Mouse (Mus musculus) G1E (cell line): ENCODE measurements around the gene Socs5. TPM values are rescaled to one million over a fixed set of nuclear protein-coding genes. Genes with fewer than 3 reads are reported as not detected.
"Not testable (repeated sequence)": the region's sequence is repeated elsewhere in the genome, so short reads cannot be mapped to it uniquely, and the experiment has no call there.

Source experiments
- ATAC-seq: 2 replicates; pipeline ENCODE4 v1.8.0; 2016; ENCODE audit warnings: mild to moderate bottlenecking; ENCODE audit not compliant: insufficient number of reproducible peaks, poor library complexity, low FRiP score, severe bottlenecking; ENCODE audit errors: extremely low read depth
- DNase-seq: peaks from one replicate; pipeline ENCODE4 v3.0.0; 2012; ENCODE audit warnings: low spot score
- H3K27me3 ChIP-seq: 2 replicates; pipeline ENCODE4 v1.6.1; 2012; ENCODE audit warnings: mild to moderate bottlenecking, low read length, inconsistent platforms; ENCODE audit not compliant: insufficient read depth
- H3K36me3 ChIP-seq: replicated peaks from 2 replicates; pipeline ENCODE3; 2012; ENCODE audit warnings: mild to moderate bottlenecking, inconsistent platforms
- H3K4me1 ChIP-seq: 2 replicates; pipeline ENCODE4 v1.6.1; 2012; ENCODE audit warnings: low read depth, low read length, inconsistent platforms, mixed read lengths; ENCODE audit not compliant: insufficient read depth
- H3K4me3 ChIP-seq: 2 replicates; pipeline ENCODE4 v1.5.1; 2012; ENCODE audit warnings: low read depth, mild to moderate bottlenecking, inconsistent platforms, low read length, moderate library complexity, mixed read lengths
- H3K9me3 ChIP-seq: replicated peaks from 2 replicates; pipeline ENCODE4 v1.6.1; 2012; ENCODE audit warnings: inconsistent platforms
- CTCF ChIP-seq: IDR thresholded peaks from 2 replicates; pipeline ENCODE4 v1.5.1; 2012; ENCODE audit warnings: low read depth, low read length, inconsistent platforms, mixed read lengths
- GATA1 ChIP-seq: IDR thresholded peaks from 2 replicates; pipeline ENCODE4 v1.6.1; 2012; ENCODE audit warnings: borderline replicate concordance, low read length, inconsistent platforms, mixed read lengths
- GATA2 ChIP-seq: IDR thresholded peaks from 2 replicates; pipeline ENCODE4 v1.6.1; 2012; ENCODE audit warnings: low read depth, low read length, inconsistent platforms, borderline replicate concordance
- POLR2AphosphoS5 ChIP-seq: IDR thresholded peaks from 2 replicates; pipeline ENCODE4 v1.6.1; 2012; ENCODE audit warnings: low read depth, low read length, inconsistent platforms; ENCODE audit not compliant: insufficient replicate concordance
- TAL1 ChIP-seq: conservative IDR thresholded peaks from 2 replicates; pipeline ENCODE4 v1.6.1; 2012; ENCODE audit warnings: low read depth, low read length, inconsistent platforms, mixed read lengths
- polyA plus RNA-seq: library from polyadenylated mRNA; stranded (reverse); fragments of >175 nt; gene quantifications from 2 replicates; pipeline ENCODE4 v1.2.3, GENCODE M21; 2012
- total RNA-seq, 2 experiments: library from RNA; stranded (forward) in 1 of 2; stranded (reverse) in 1 of 2; fragments of 200-1000 nt in 1 of 2; fragments of >200 nt in 1 of 2; fragmentation: Nextera tagmentation in 1 of 2; gene quantifications; 2 replicates each; pipeline ENCODE4 v1.2.3; 2014 to 2017

The Socs5 gene
- total and polyA plus RNA-seq, 3 experiments: 7.9 to 13.7 (median 11.1) TPM

DNA sequence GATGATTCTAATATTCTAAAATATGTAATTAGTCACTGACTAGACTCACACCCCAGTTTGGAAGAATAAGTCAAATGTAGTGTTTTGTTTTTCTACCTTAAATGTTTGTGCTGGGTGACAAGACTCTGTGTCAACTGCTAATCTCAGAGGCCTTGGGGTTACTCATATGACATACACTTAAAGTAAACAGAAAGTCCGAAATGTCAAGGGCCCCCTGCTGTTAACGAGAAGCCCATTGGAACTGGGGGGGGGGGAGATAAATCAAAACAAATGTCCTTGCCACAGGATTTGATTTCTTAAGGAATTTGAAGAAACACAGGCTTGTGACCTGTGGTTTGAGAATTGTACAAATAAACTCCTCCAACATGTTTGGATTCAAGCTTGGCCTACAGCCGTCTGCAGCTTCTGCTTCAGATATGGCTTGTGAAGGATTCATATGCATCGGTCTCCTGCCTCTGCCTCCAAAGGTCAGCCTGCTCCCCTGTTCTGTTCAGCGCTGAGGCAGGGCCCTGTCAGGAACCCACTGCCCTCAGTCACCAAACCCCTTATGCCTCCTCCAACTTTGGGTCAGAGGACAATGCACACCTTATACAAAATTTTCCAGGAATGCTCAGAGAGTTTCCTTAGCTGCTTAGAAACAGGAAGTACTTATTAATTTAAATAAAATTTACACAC is 34.6 kb upstream of the Socs5 start:
- peaks cover 3% of the 10 kb centered on the region; the same call in 1 of the 2 replicates for H3K27me3 ChIP-seq
- no peak for TF ChIP-seq TAL1
- TF ChIP-seq CTCF: no peak
- no peak for TF ChIP-seq GATA2
- no peak for TF ChIP-seq GATA1
- TF ChIP-seq POLR2AphosphoS5: no peak

DNA sequence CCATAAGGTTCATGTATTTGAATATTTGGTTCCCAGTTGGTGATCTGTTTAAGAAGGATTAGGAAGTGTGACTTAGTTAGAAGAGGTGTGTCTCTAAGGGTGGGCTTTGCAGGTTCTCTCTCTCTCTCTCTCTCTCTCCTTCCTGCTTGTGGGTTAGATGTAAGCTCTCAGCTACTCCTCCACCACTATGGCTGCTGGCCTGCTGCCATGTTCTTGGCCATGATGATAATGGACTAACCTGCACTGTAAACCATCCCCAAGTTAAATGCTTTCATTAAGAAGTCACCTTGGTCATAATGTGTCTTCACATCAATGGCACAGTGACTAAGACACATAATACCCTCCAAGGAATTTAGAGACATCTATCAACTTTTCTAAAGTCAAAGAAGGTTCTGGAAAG is 34.0 kb upstream of the Socs5 start:
- no peaks in the 10 kb centered on the region for H3K4me1 ChIP-seq
- DNase-seq (no peak), ATAC-seq (no peak)
- peaks cover 3% of the 10 kb centered on the region; the same call in 1 of the 2 replicates for H3K27me3 ChIP-seq
- TF ChIP-seq TAL1 (no peak), GATA2 (no peak), CTCF (no peak), POLR2AphosphoS5 (no peak), GATA1 (no peak)
- no peaks in the 10 kb centered on the region for H3K36me3 ChIP-seq
- H3K9me3 ChIP-seq: no peaks in the 10 kb centered on the region
- no peak overlapping the region for H3K4me3 ChIP-seq

More for the DNA sequence above, 34.6 kb upstream of the Socs5 start:
- DNase-seq (no peak), ATAC-seq (no peak)
- Histone ChIP-seq H3K4me3 (no peak overlapping the region), H3K36me3 (no peaks in the 10 kb centered on the region), H3K9me3 (no peaks in the 10 kb centered on the region), H3K4me1 (no peaks in the 10 kb centered on the region)

- not testable (repeated sequence) for DNase-seq, H3K9me3 ChIP-seq, H3K36me3 ChIP-seq, ATAC-seq, H3K4me1 ChIP-seq, H3K4me3 ChIP-seq, H3K27me3 ChIP-seq
These were observed 29.3 kb upstream of the Socs5 start for GRCm38 (mm10) chr17:87078217-87078616.

GRCm38 (mm10) chr17:87080724-87081123 is 26.8 kb upstream of the Socs5 start:
- no peak for TF ChIP-seq TAL1
- TF ChIP-seq GATA1: no peak
- TF ChIP-seq GATA2: no peak
- no peak for TF ChIP-seq CTCF
- no peak for TF ChIP-seq POLR2AphosphoS5
- ATAC-seq (no peak), DNase-seq (no peak)
- Histone ChIP-seq H3K4me3 (no peak overlapping the region), H3K36me3 (no peaks in the 10 kb centered on the region), H3K9me3 (no peaks in the 10 kb centered on the region), H3K4me1 (no peaks in the 10 kb centered on the region; the same call in 1 of the 2 replicates), H3K27me3 (no peaks in the 10 kb centered on the region)

DNA sequence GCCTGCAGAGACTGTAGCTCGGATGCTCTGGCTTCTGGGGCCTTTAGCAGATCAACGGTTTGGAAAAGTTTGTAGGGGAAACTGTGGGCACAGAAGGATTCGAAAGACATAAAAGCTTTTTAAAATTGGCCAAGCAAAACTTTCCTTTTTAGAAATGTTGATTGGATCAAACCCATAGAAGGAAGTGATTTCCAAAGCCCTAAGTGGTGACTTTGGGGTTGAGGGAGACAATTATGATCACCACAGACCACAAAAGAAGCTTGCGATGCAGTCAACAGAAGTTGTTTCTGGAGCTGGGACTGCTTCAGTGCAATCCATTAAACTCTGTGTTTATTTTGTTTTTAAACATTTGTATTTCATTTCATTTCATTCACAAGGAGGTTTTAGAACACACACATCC is 24.9 kb upstream of the Socs5 start:
- Histone ChIP-seq H3K4me1 (no peaks in the 10 kb centered on the region; the same call in 1 of the 2 replicates), H3K4me3 (no peak overlapping the region), H3K27me3 (no peaks in the 10 kb centered on the region), H3K36me3 (no peaks in the 10 kb centered on the region), H3K9me3 (no peaks in the 10 kb centered on the region)
- no peak for ATAC-seq
- no peak for DNase-seq
- TF ChIP-seq CTCF (no peak), TAL1 (no peak), GATA2 (no peak), POLR2AphosphoS5 (no peak), GATA1 (no peak)

GRCm38 (mm10) chr17:87083671-87084070 is 23.8 kb upstream of the Socs5 start:
- no peak for TF ChIP-seq CTCF
- TF ChIP-seq POLR2AphosphoS5: no peak
- no peak for TF ChIP-seq GATA1
- no peak for TF ChIP-seq GATA2
- no peak for TF ChIP-seq TAL1
- Histone ChIP-seq H3K4me1 (no peaks in the 10 kb centered on the region; the same call in 1 of the 2 replicates), H3K9me3 (no peaks in the 10 kb centered on the region), H3K36me3 (no peaks in the 10 kb centered on the region), H3K27me3 (no peaks in the 10 kb centered on the region), H3K4me3 (no peak overlapping the region)
- no peak for ATAC-seq
- no peak for DNase-seq

GRCm38 (mm10) chr17:87085726-87086125 is 21.8 kb upstream of the Socs5 start:
- no peak for ATAC-seq

More at GRCm38 (mm10) chr17:87085726-87086125, 21.8 kb upstream of the Socs5 start:
- Histone ChIP-seq H3K4me1 (no peaks in the 10 kb centered on the region; the same call in 1 of the 2 replicates), H3K27me3 (no peaks in the 10 kb centered on the region; the same call in 1 of the 2 replicates), H3K4me3 (no peak overlapping the region), H3K36me3 (no peaks in the 10 kb centered on the region), H3K9me3 (no peaks in the 10 kb centered on the region)
- TF ChIP-seq GATA2: no peak
- DNase-seq: no peak
